ENCODE assay signal across 23 mouse cellular contexts in the genomic region with DNA sequence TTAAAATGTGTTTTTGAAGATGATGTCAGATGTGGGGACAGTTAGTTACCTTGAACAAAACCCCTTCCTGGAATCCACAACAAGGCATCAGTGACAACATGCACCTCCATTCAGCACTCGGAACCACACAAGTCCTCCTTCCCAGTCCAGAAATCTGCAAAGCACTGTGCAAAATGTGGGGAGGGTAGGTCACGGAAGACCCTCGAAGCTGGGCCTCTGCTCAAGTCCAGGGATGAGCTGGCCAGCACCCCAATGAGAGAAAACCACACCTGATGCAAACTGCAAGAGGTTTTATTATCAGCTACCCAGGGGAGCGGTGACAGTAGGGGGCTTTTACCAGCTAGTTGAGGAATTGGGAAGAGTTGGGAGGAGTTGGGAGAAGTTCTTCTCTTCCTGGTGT.
"Had no signal": no experiment of that assay in that cellular context is flagged by ENCODE, and none has a peak within 500 bp of the region (broad histone marks: within the 10 kb centered on the region; RNA-seq: fewer than 3 reads in every experiment).

No protein-coding gene starts in this region.

- H3K27ac ChIP-seq: intestine, embryonic 15.5 days; kidney, embryonic 15.5 days; limb, embryonic 12.5 days; limb, embryonic 15.5 days; midbrain, embryonic 12.5 days; midbrain, embryonic 15.5 days; neural tube, embryonic 13.5 days; stomach, embryonic 15.5 days had no signal

- H3K9ac ChIP-seq: intestine, embryonic 15.5 days; kidney, embryonic 15.5 days; limb, embryonic 12.5 days; limb, embryonic 15.5 days; midbrain, embryonic 12.5 days; midbrain, embryonic 15.5 days; neural tube, embryonic 13.5 days; stomach, embryonic 15.5 days had no signal

- H3K36me3 ChIP-seq: intestine, embryonic 15.5 days; kidney, embryonic 15.5 days; limb, embryonic 12.5 days; limb, embryonic 15.5 days; liver, embryonic 15.5 days; midbrain, embryonic 12.5 days; midbrain, embryonic 15.5 days; neural tube, embryonic 13.5 days; stomach, embryonic 15.5 days had no signal

- H3K4me1 ChIP-seq: limb, embryonic 12.5 days; limb, embryonic 15.5 days; midbrain, embryonic 12.5 days; midbrain, embryonic 15.5 days; neural tube, embryonic 13.5 days; stomach, embryonic 15.5 days had no signal

- H3K27me3 ChIP-seq: intestine, embryonic 15.5 days; kidney, embryonic 15.5 days; limb, embryonic 12.5 days; limb, embryonic 15.5 days; liver, embryonic 15.5 days; midbrain, embryonic 12.5 days; midbrain, embryonic 15.5 days; neural tube, embryonic 13.5 days; stomach, embryonic 15.5 days had no signal

- H3K4me2 ChIP-seq: intestine, embryonic 15.5 days; kidney, embryonic 15.5 days; limb, embryonic 12.5 days; limb, embryonic 15.5 days; midbrain, embryonic 12.5 days; midbrain, embryonic 15.5 days; neural tube, embryonic 13.5 days; stomach, embryonic 15.5 days had no signal

- H3K4me3 ChIP-seq: intestine, embryonic 15.5 days; kidney, embryonic 15.5 days; limb, embryonic 12.5 days; limb, embryonic 15.5 days; liver, embryonic 15.5 days; midbrain, embryonic 12.5 days; midbrain, embryonic 15.5 days; myocyte; neural tube, embryonic 13.5 days; stomach, embryonic 15.5 days had no signal

- ATAC-seq: intestine, embryonic 15.5 days; midbrain, embryonic 15.5 days had no signal

- H3K9me3 ChIP-seq: intestine, embryonic 15.5 days; kidney, embryonic 15.5 days; limb, embryonic 12.5 days; limb, embryonic 15.5 days; liver, embryonic 15.5 days; midbrain, embryonic 12.5 days; midbrain, embryonic 15.5 days; neural tube, embryonic 13.5 days; stomach, embryonic 15.5 days had no signal

- DNase-seq: kidney, adult 11 months; kidney, adult 8-10 months; kidney, postnatal 10 days; kidney, postnatal 36 days; layer of hippocampus, postnatal 36 days; left cerebral cortex, postnatal 4 days; lung, adult 2 months; lung, postnatal 14 days; lung, postnatal 4 days; retina, postnatal 1 day; right cerebral cortex, postnatal 25 days; spleen, adult 18-20 months; thymus, postnatal 25 days had no signal
